Mouse (Mus musculus) stomach, postnatal 0 days (tissue): ENCODE data around the gene Apbb1ip. TPM values are rescaled to one million over a fixed set of nuclear protein-coding genes. Genes with fewer than 3 reads are reported as not detected.

Experiments used
- ATAC-seq: fragments of 200-750 bp; cut with Nextera tagmentation; 2 replicates; pipeline ENCODE4 v1.8.0; 2017; ENCODE audit not compliant: low FRiP score, low TSS enrichment
- DNase-seq: peaks from one replicate; pipeline ENCODE4 v3.0.0-alpha.2; 2016; ENCODE audit warnings: low spot score
- H3K27ac ChIP-seq: fragments of 300-500 bp; sonication (generic); replicated peaks from 2 replicates; pipeline ENCODE4 v1.5.1; 2014; ENCODE audit warnings: mild to moderate bottlenecking, control low read depth
- H3K27me3 ChIP-seq: fragments of 300-500 bp; sonication (generic); 2 replicates; pipeline ENCODE4 v1.6.1; 2014; ENCODE audit warnings: low read length; ENCODE audit not compliant: control insufficient read depth, insufficient read depth
- H3K36me3 ChIP-seq: fragments of 300-500 bp; sonication (generic); 2 replicates; pipeline ENCODE4 v1.6.1; 2014; ENCODE audit warnings: low read length, mixed read lengths; ENCODE audit not compliant: control insufficient read depth, insufficient read depth
- H3K4me1 ChIP-seq: fragments of 300-500 bp; sonication (generic); replicated peaks from 2 replicates; pipeline ENCODE4 v1.6.1; 2014; ENCODE audit warnings: antibody characterized with exemption; ENCODE audit not compliant: control insufficient read depth, insufficient read depth
- H3K4me2 ChIP-seq: fragments of 300-500 bp; sonication (generic); replicated peaks from 2 replicates; pipeline ENCODE4 v1.6.1; 2014; ENCODE audit warnings: low read depth, mild to moderate bottlenecking, control low read depth, moderate library complexity
- H3K4me3 ChIP-seq: fragments of 300-500 bp; sonication (generic); 2 replicates; pipeline ENCODE4 v1.5.1; 2014; ENCODE audit warnings: low read depth, low read length, control low read depth
- H3K9ac ChIP-seq: fragments of 300-500 bp; sonication (generic); 2 replicates; pipeline ENCODE4 v1.6.1; 2014; ENCODE audit warnings: mild to moderate bottlenecking, low read length, control low read depth, mixed read lengths
- H3K9me3 ChIP-seq: fragments of 300-500 bp; sonication (generic); 2 replicates; pipeline ENCODE4 v1.6.1; 2016; ENCODE audit warnings: low read length; ENCODE audit not compliant: control insufficient read depth
- CTCF ChIP-seq: IDR thresholded peaks from 2 replicates; pipeline ENCODE4 v1.5.1; 2016; ENCODE audit warnings: antibody characterized with exemption, low read depth, mild to moderate bottlenecking, moderate library complexity
- EP300 ChIP-seq: optimal IDR thresholded peaks from 2 replicates; pipeline ENCODE3; 2016; ENCODE audit warnings: antibody characterized with exemption
- WGBS: fragments of 180-500 bp; shearing (Covaris S2); extraction: QIAGEN DNeasy Blood & Tissue Kit; methylation state at CpG from one replicate; pipeline ENCODE4 v1.1.7; 2014; 5-methylcytosine and 5-hydroxymethylcytosine counted together
- polyA plus RNA-seq: library from polyadenylated mRNA; unstranded; fragments of >200 nt; fragmentation: Nextera tagmentation; extraction: Ambion mirVana; gene quantifications from 2 replicates; pipeline ENCODE4 v1.2.1, GENCODE M21; 2015

Apbb1ip gene
- polyA plus RNA-seq, 1 experiment from 2014 or later: 1.5 TPM

GRCm38 (mm10) chr2:22813921-22814320, 40.0 kb downstream of the Apbb1ip start:
- Histone ChIP-seq H3K9me3 (no peaks in the 10 kb centered on the region), H3K27ac (no peak overlapping the region), H3K4me2 (no peak overlapping the region), H3K27me3 (no peaks in the 10 kb centered on the region), H3K4me1 (no peaks in the 10 kb centered on the region), H3K4me3 (no peak overlapping the region), H3K9ac (no peak overlapping the region), H3K36me3 (no peaks in the 10 kb centered on the region)
- ATAC-seq: no peak
- TF ChIP-seq CTCF (no peak), EP300 (no peak)
- 51% methylated on average over 5 of the region's 5 CpGs for WGBS
- no peak for DNase-seq

DNA sequence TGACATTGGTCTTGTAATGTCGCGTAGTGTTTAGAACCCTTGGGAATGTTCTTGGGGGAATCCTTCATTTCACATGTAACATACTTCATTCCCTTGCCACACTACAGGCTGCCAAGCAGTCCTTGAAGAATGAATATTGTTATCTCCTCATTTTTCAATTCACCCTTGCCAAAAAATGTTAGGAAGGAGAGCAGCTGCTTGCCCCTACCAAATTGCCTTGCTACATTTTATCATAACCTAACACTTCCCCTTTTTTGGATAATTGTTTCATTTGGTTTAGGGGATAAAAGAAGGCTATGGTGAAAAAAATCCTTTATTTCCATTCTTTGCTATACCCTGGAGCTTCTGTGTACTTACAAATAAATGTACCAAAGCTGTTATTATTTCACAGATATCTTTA, 41.8 kb downstream of the Apbb1ip start:
- Histone ChIP-seq H3K27ac (no peak overlapping the region), H3K36me3 (no peaks in the 10 kb centered on the region), H3K4me1 (no peaks in the 10 kb centered on the region), H3K27me3 (no peaks in the 10 kb centered on the region), H3K9ac (no peak overlapping the region), H3K4me3 (no peak overlapping the region), H3K9me3 (no peaks in the 10 kb centered on the region), H3K4me2 (no peak overlapping the region)
- TF ChIP-seq CTCF (no peak), EP300 (no peak)
- ATAC-seq (no peak), DNase-seq (no peak)
- 100% methylated on average over 2 of the region's 2 CpGs for WGBS

DNA sequence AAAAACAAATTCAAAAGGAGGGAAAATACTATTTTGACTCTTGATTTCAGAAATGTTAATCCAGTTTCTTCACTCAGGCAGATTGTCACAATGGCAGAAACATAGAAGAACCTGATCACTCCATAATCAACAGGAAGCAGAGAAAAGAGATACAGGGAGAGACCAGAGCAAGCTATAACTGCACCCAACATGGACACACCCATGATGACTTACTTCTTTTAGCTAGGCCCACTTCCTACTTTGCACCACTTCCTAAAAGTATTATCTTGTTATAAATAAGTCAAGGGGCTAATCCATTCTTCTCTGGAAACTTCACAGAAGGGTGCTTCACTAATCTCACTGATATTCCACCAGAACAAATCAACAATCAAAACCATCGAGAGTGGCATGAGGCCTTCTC, 42.3 kb downstream of the Apbb1ip start:
- Histone ChIP-seq H3K4me1 (no peaks in the 10 kb centered on the region), H3K4me3 (no peak overlapping the region), H3K4me2 (no peak overlapping the region), H3K9me3 (no peaks in the 10 kb centered on the region), H3K27ac (no peak overlapping the region), H3K9ac (no peak overlapping the region), H3K36me3 (no peaks in the 10 kb centered on the region), H3K27me3 (no peaks in the 10 kb centered on the region)
- no peak for ATAC-seq
- no peak for DNase-seq
- WGBS: 43% methylated on average over 1 of the region's 1 CpGs
- TF ChIP-seq EP300 (no peak), CTCF (no peak)

DNA sequence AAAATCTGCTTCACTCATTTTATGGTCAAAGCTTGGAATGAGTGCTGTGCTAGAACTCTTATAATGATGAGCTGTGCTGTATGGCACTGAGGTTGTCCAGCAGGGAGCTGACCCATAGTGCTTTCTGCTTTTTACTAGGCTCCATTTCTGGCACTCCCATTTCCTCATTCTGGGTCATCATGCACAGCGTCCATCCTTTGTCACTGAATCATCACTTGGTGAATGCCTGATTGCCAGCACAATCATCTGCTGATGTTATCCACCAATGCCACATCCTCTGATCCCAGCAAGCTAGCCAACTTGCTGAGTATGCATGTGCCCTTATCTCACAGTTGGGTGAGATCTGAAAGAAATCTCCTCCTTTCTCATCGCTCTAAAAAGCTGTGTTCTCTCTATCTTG, 48.4 kb downstream of the Apbb1ip start:
- WGBS: 61% methylated on average over 2 of the region's 2 CpGs
- no peaks in the 10 kb centered on the region for H3K36me3 ChIP-seq
- H3K27ac ChIP-seq: no peak overlapping the region
- H3K9ac ChIP-seq: no peak overlapping the region
- DNase-seq: no peak
- no peak for ATAC-seq
- TF ChIP-seq CTCF (no peak), EP300 (no peak)
- H3K4me1 ChIP-seq: no peaks in the 10 kb centered on the region
- H3K27me3 ChIP-seq: no peaks in the 10 kb centered on the region
- no peak overlapping the region for H3K4me3 ChIP-seq
- no peaks in the 10 kb centered on the region for H3K9me3 ChIP-seq
- no peak overlapping the region for H3K4me2 ChIP-seq

DNA sequence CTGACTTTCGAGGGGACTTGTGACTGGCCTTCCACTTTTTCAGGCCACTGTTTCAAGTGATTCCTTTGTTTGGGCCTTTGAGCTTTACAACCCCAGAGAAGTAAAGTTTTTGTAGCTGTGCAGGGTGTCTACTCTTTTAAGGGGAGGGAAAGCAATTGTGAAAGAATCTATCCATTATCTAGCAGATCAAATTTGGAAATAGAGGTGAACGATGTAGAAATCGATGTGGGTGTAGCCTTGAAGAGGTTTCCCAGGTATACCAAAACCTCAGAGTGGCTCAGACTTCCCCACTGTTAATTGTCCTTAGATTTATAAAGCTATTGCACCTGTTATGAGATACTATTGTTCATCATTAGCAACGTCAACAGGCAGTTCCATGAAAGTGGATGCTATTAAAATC, 71.6 kb downstream of the Apbb1ip start:
- TF ChIP-seq EP300 (no peak), CTCF (no peak)
- Histone ChIP-seq H3K4me1 (no peaks in the 10 kb centered on the region), H3K36me3 (no peaks in the 10 kb centered on the region), H3K4me3 (no peak overlapping the region), H3K4me2 (no peak overlapping the region), H3K27ac (no peak overlapping the region), H3K9me3 (no peaks in the 10 kb centered on the region), H3K27me3 (no peaks in the 10 kb centered on the region), H3K9ac (no peak overlapping the region)
- 88% methylated on average over 4 of the region's 4 CpGs for WGBS
- DNase-seq: no peak
- ATAC-seq: no peak

- Histone ChIP-seq H3K4me1 (no peaks in the 10 kb centered on the region), H3K4me2 (no peak overlapping the region), H3K9me3 (no peaks in the 10 kb centered on the region), H3K9ac (no peak overlapping the region), H3K27me3 (no peaks in the 10 kb centered on the region), H3K4me3 (no peak overlapping the region), H3K36me3 (no peaks in the 10 kb centered on the region), H3K27ac (no peak overlapping the region)
- DNase-seq (no peak), ATAC-seq (no peak)
- TF ChIP-seq CTCF (no peak), EP300 (no peak)
- 46% methylated on average over 4 of the region's 4 CpGs for WGBS
Measured at GRCm38 (mm10) chr2:22851900-22852299, 78.0 kb downstream of the Apbb1ip start.
